Mouse (Mus musculus) heart, adult 10 weeks (tissue): Measurements from ENCODE around the gene Pex13. TPM values are rescaled to one million over a fixed set of nuclear protein-coding genes. Genes with fewer than 3 reads are reported as not detected.

Source experiments
- polyA plus RNA-seq: library from polyadenylated mRNA; stranded (reverse); fragments of 350-450 nt; fragmentation: Illumina TruSeq; extraction: RNeasy Lipid Tissue Mini Kit (QIAGEN cat#74804); gene quantifications from one replicate; pipeline ENCODE4 v1.2.3, GENCODE M21; 2014; ENCODE audit warnings: low read depth, low replicate concordance

Pex13 gene
- 19.7 TPM for polyA plus RNA-seq

DNA sequence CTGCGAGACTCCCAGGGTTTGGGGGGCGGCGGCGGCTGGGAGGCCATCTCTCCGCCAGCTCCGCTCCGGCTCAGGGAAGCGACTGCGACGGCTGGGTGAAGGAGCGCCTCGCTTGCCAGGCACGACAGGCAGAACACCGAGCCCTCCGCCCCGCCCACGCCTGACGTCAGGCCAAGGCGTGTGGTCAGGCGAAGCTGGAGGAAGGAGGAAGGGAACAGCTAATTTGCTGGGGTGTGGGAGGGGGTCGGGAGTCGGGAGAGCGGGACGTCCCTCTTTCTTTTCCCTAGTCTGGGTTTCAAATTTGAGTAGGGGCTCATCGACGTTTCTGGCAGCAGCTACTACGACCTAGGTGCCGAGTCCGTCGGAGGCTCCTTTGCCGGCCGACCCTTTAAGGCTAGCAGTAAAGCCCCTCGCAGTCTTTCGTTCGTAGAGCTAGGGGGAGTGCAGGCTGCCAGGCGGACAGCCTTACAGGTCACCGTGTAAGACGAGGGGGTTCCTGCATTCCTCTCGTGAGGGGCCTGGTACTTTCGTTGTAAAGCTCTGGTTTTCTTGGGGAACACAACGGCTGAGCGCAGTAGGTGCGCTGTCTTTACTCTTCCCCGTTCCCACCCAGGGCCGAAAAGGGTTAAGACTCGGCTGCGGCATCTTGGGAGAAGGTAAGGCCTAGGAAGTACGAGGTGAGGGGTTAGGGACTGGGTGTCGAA is at the start of gene Pex13:
Pex13 (minus strand) TSS at position 162 of the 704 bp plus-strand sequence.

DNA sequence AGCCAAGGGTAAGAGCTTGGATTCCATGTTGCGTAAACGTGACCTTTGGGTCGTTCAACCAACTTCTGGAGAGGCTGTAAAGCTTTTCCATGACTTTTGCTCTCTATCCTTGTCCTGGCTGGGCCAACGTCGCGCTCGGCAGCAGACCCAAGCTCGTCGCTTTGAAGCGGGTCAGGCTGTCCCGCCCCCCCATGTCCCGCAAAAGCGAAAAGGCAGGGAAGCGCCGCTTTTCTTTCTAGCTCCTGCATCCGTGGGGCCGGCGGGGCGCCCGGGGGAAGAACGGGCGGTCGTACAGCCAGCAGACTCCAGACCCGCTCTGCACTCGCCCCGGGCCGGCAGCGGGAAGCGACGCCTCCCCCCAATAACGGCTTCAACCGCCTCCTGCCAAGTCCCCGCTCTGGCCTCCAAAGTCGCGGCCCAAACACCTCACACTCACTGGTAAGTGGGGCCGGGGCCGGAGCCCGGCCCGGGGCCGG is 410 bp downstream of the Pex13 start, which contains the start of gene Pus10:
Pus10 (plus strand) TSS at position 364 of the 476 bp plus-strand sequence.

DNA sequence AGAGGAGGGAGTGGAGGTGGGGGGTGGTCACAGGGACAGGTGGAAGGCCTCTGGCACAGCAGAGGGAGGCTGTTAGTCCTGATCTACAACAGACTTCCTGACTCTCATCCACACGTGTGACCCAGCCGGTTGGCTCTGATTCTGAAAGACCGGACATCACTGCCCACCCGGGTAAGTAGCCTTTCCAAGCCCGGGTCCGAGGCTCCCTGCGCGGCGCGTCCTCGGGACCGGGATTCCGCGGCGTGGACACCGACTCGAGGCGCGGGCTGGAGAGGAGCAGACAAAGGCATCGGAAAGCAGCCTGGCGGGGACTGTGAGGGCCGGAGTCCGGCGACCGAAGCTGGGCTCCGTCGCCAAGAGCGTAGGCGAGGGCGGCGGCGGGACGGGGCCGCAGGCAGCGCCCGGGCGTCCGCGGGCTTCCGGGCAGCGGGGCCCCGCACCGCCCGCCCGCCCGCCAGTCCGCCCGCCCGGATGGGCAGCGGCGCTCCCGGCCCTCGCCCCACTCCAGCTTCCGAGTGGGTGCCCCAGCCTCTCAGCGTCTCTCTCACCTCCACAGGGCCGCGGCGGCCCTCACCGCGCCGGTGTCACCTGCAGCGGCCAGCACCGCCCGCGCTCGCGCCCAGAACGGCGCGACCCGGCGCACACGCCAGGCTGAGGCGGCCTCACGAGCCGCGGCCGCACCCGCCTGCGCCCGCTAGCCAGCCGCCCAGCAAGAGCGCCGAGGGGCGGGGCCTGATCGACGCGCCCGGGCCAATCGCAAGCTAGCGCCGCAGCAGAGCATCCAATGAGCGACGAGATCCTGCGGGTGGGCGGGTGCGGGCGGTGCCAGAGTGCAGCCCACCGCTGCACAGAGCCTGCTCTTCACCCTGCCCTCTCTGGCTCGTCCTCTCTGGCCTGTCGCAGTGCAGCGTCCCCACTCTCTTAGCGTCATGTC is 32.5 kb downstream of the Pex13 start, which contains the start of gene 0610010F05Rik:
0610010F05Rik (minus strand) TSS at position 695 of the 934 bp plus-strand sequence.

Other genes starting within 250 kb of the Pex13 start
- 51.6 TPM for gene Ahsa2, start 167.9 kb downstream of the Pex13 start, polyA plus RNA-seq
- not detected for gene 1700093K21Rik, start 144.8 kb downstream of the Pex13 start, polyA plus RNA-seq
- 8.7 TPM for gene 0610010F05Rik, start 32.3 kb downstream of the Pex13 start, polyA plus RNA-seq
- gene Pus10, start 285 bp downstream of the Pex13 start, polyA plus RNA-seq, result 9.3 TPM
- gene Rel, start 105.0 kb upstream of the Pex13 start, polyA plus RNA-seq, result 6.3 TPM
- gene Papolg, start 229.3 kb upstream of the Pex13 start, polyA plus RNA-seq, result 7.5 TPM